Mouse (Mus musculus) lung, postnatal 0 days (tissue): Measurements from ENCODE around the gene Coa6. TPM values are rescaled to one million over a fixed set of nuclear protein-coding genes. Genes with fewer than 3 reads are reported as not detected.
A peak's percentile ranks its signal among the peaks of the same experiment; 100 is the strongest.

Experiments
- ATAC-seq: fragments of 200-750 bp; cut with Nextera tagmentation; 2 replicates; pipeline ENCODE4 v1.8.0; 2017; ENCODE audit warnings: moderate library complexity
- DNase-seq: peaks from one replicate; pipeline ENCODE4 v3.0.0-alpha.2; 2016; ENCODE audit warnings: low spot score
- H3K27ac ChIP-seq: fragments of 300-500 bp; sonication (generic); 2 replicates; pipeline ENCODE4 v1.5.1; 2014; ENCODE audit warnings: antibody characterized with exemption, mild to moderate bottlenecking, low read length, mixed read lengths
- H3K27me3 ChIP-seq: fragments of 300-500 bp; sonication (generic); replicated peaks from 2 replicates; pipeline ENCODE4 v1.6.1; 2014; ENCODE audit warnings: low read length, mixed read lengths; ENCODE audit not compliant: insufficient read depth
- H3K36me3 ChIP-seq: fragments of 300-500 bp; sonication (generic); 2 replicates; pipeline ENCODE4 v1.6.1; 2014; ENCODE audit warnings: low read length, mixed read lengths; ENCODE audit not compliant: insufficient read depth
- H3K4me1 ChIP-seq: fragments of 300-500 bp; sonication (generic); 2 replicates; pipeline ENCODE4 v1.6.1; 2014; ENCODE audit warnings: antibody characterized with exemption, low read depth, low read length, mixed read lengths; ENCODE audit not compliant: insufficient read depth
- H3K4me2 ChIP-seq: fragments of 300-500 bp; sonication (generic); replicated peaks from 2 replicates; pipeline ENCODE4 v1.6.1; 2014; ENCODE audit warnings: low read depth, mild to moderate bottlenecking, low read length, moderate library complexity, mixed read lengths
- H3K4me3 ChIP-seq: fragments of 300-500 bp; sonication (generic); 2 replicates; pipeline ENCODE4 v1.5.1; 2014; ENCODE audit warnings: low read depth, low read length
- H3K9ac ChIP-seq: fragments of 300-500 bp; sonication (generic); replicated peaks from 2 replicates; pipeline ENCODE4 v1.6.1; 2014; ENCODE audit warnings: low read depth, mild to moderate bottlenecking
- H3K9me3 ChIP-seq: fragments of 300-500 bp; sonication (generic); 2 replicates; pipeline ENCODE4 v1.6.1; 2016; ENCODE audit warnings: low read length, mixed read lengths
- CTCF ChIP-seq: IDR thresholded peaks from 2 replicates; pipeline ENCODE4 v1.5.1; 2016; ENCODE audit warnings: antibody characterized with exemption, mild to moderate bottlenecking
- EP300 ChIP-seq: IDR thresholded peaks from 2 replicates; pipeline ENCODE4 v1.6.1; 2016; ENCODE audit warnings: antibody characterized with exemption, mild to moderate bottlenecking, control low read depth
- WGBS: fragments of 180-500 bp; shearing (Covaris S2); extraction: QIAGEN DNeasy Blood & Tissue Kit; methylation state at CpG from one replicate; pipeline ENCODE4 v1.1.7; 2014; 5-methylcytosine and 5-hydroxymethylcytosine counted together
- polyA plus RNA-seq: library from polyadenylated mRNA; unstranded; fragments of >200 nt; fragmentation: Nextera tagmentation; extraction: Ambion mirVana; gene quantifications from 2 replicates; pipeline ENCODE4 v1.2.1, GENCODE M21; 2015

The Coa6 gene
- polyA plus RNA-seq, 1 experiment from 2014 or later = 53.4 TPM

DNA sequence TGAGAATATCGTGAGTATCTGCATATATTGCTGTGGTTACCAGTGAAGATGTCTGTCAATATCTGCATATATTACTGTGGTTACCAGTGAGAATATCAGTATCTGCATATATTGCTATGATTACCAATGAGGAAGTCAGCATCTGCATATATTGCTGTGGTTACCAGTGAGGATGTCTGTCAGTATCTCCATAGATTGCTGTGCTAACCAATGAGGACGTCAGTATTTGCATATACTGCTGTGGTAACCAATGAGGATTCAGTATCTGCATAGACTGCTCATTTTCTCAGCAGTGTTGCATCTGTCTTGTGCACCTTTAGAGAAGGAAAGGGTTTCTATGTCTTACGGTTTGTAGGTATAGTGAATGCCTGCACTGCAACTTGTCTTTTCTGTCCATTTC, 1.5 kb upstream of the Coa6 start:
- WGBS = 75% methylated on average over 3 of the region's 3 CpGs
- ATAC-seq = no peak
- no peak overlapping the region for H3K4me3 ChIP-seq
- H3K36me3 ChIP-seq = peaks cover 2% of the 10 kb centered on the region; the same call in 1 of the 2 replicates
- no peaks in the 10 kb centered on the region for H3K9me3 ChIP-seq
- no peak for TF ChIP-seq EP300
- TF ChIP-seq CTCF = no peak
- no peak overlapping the region for H3K9ac ChIP-seq
- H3K4me1 ChIP-seq = peaks cover 6% of the 10 kb centered on the region; the same call in 1 of the 2 replicates
- no peak overlapping the region for H3K4me2 ChIP-seq
- no peak overlapping the region for H3K27ac ChIP-seq
- DNase-seq = no peak
- H3K27me3 ChIP-seq = no peaks in the 10 kb centered on the region

GRCm38 (mm10) chr8:126422920-126423300, 595 bp downstream of the Coa6 start:
- Histone ChIP-seq H3K4me2 (peak overlapping the region; percentile 76), H3K4me3 (peak overlapping the region; percentile 67), H3K27ac (peak overlapping the region; percentile 65), H3K9ac (peak overlapping the region; percentile 63), H3K27me3 (no peaks in the 10 kb centered on the region), H3K4me1 (peaks cover 6% of the 10 kb centered on the region; the same call in 1 of the 2 replicates), H3K36me3 (peaks cover 14% of the 10 kb centered on the region; the same call in 1 of the 2 replicates), H3K9me3 (no peaks in the 10 kb centered on the region)
- DNase-seq (peak; percentile 62), ATAC-seq (peak; percentile 46)
- WGBS = 4% methylated on average over 9 of the region's 9 CpGs
- no peak for TF ChIP-seq CTCF
- TF ChIP-seq EP300 = no peak

- H3K27me3 ChIP-seq = no peaks in the 10 kb centered on the region
- no peak overlapping the region for H3K27ac ChIP-seq
- H3K4me1 ChIP-seq = peaks cover 6% of the 10 kb centered on the region; the same call in 1 of the 2 replicates
- no peak overlapping the region for H3K4me3 ChIP-seq
- WGBS = 76% methylated on average over 4 of the region's 4 CpGs
- no peak overlapping the region for H3K4me2 ChIP-seq
- no peaks in the 10 kb centered on the region for H3K9me3 ChIP-seq
- TF ChIP-seq CTCF = no peak
- no peak for TF ChIP-seq EP300
- ATAC-seq = no peak
- no peak for DNase-seq
- H3K9ac ChIP-seq = no peak overlapping the region
- peaks cover 14% of the 10 kb centered on the region; the same call in 1 of the 2 replicates for H3K36me3 ChIP-seq
Observed at GRCm38 (mm10) chr8:126424163-126424562, 1.8 kb downstream of the Coa6 start.

DNA sequence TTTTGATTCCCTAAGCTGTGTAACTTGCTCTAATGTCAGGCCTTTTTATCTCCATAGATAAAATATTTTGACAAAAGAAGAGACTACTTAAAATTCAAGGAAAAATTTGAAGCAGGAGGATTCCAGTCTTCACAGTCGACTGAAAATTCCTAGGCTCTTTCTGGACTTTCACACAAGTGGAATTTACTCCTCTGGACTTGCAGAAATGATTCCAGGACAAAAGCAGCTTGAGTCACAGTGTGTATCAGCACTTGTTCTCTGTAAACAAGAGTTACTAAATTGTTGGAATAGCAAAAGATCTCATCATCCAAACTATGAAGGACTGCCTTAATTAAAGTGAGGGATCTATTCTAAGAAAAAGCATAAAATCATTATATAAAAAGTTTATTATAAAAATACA, 2.6 kb downstream of the Coa6 start:
- H3K27me3 ChIP-seq = no peaks in the 10 kb centered on the region
- no peak overlapping the region for H3K4me3 ChIP-seq
- 77% methylated on average over 1 of the region's 1 CpGs for WGBS
- peaks cover 6% of the 10 kb centered on the region; the same call in 1 of the 2 replicates for H3K4me1 ChIP-seq
- no peak overlapping the region for H3K27ac ChIP-seq
- ATAC-seq = no peak
- TF ChIP-seq CTCF (no peak), EP300 (no peak)
- H3K9ac ChIP-seq = no peak overlapping the region
- no peak for DNase-seq
- no peak overlapping the region for H3K4me2 ChIP-seq
- H3K9me3 ChIP-seq = no peaks in the 10 kb centered on the region
- H3K36me3 ChIP-seq = peaks cover 14% of the 10 kb centered on the region; the same call in 1 of the 2 replicates

GRCm38 (mm10) chr8:126429635-126430034, 7.3 kb downstream of the Coa6 start:
- H3K27ac ChIP-seq = no peak overlapping the region
- TF ChIP-seq CTCF = no peak
- no peak for TF ChIP-seq EP300
- no peak for DNase-seq
- WGBS = 89% methylated on average over 5 of the region's 5 CpGs
- no peak overlapping the region for H3K4me3 ChIP-seq
- peaks cover 14% of the 10 kb centered on the region; the same call in 1 of the 2 replicates for H3K36me3 ChIP-seq
- no peaks in the 10 kb centered on the region for H3K27me3 ChIP-seq
- H3K4me1 ChIP-seq = no peaks in the 10 kb centered on the region
- ATAC-seq = no peak
- H3K4me2 ChIP-seq = no peak overlapping the region
- H3K9ac ChIP-seq = no peak overlapping the region
- no peaks in the 10 kb centered on the region for H3K9me3 ChIP-seq

GRCm38 (mm10) chr8:126433827-126434226, 11.5 kb downstream of the Coa6 start:
- no peak for DNase-seq
- no peaks in the 10 kb centered on the region for H3K9me3 ChIP-seq
- H3K4me1 ChIP-seq = no peaks in the 10 kb centered on the region
- H3K9ac ChIP-seq = no peak overlapping the region
- no peak overlapping the region for H3K4me3 ChIP-seq
- no peak overlapping the region for H3K27ac ChIP-seq
- H3K27me3 ChIP-seq = no peaks in the 10 kb centered on the region
- TF ChIP-seq EP300 (no peak), CTCF (peak; percentile 23; the same call in 1 of the 2 replicates)
- H3K4me2 ChIP-seq = no peak overlapping the region
- ATAC-seq = no peak
- peaks cover 12% of the 10 kb centered on the region; the same call in 1 of the 2 replicates for H3K36me3 ChIP-seq
- 77% methylated on average over 7 of the region's 7 CpGs for WGBS

- no peak overlapping the region for H3K27ac ChIP-seq
- no peak overlapping the region for H3K4me2 ChIP-seq
- H3K36me3 ChIP-seq = peaks cover 12% of the 10 kb centered on the region; the same call in 1 of the 2 replicates
- no peak overlapping the region for H3K9ac ChIP-seq
- no peaks in the 10 kb centered on the region for H3K27me3 ChIP-seq
- ATAC-seq (no peak), DNase-seq (no peak)
- TF ChIP-seq CTCF (peak; percentile 45), EP300 (no peak)
- H3K4me1 ChIP-seq = no peaks in the 10 kb centered on the region
- H3K4me3 ChIP-seq = no peak overlapping the region
- WGBS = 63% methylated on average over 2 of the region's 2 CpGs
- H3K9me3 ChIP-seq = no peaks in the 10 kb centered on the region
Observed at GRCm38 (mm10) chr8:126438937-126439336, 16.6 kb downstream of the Coa6 start.
